Mouse (Mus musculus): Measurements from ENCODE around the gene Olfr161. TPM values are rescaled to one million over a fixed set of nuclear protein-coding genes. Genes with fewer than 3 reads are reported as not detected.
"Not testable (repeated sequence)": the region's sequence is repeated elsewhere in the genome, so short reads cannot be mapped to it uniquely, and the experiment has no call there.

The Olfr161 gene
- not detected in 2 replicates for total RNA-seq (2015)
- not detected in 2 replicates for total RNA-seq (2017)

- ATAC-seq (ENCODE audit: poor library complexity, severe bottlenecking): no peak
These were observed at the start of gene Olfr161 for GRCm38 (mm10) chr16:3590691-3591090. Gene Olfr161, plus strand, starts transcription at chr16:3591042.

GRCm38 (mm10) chr16:3563553-3563952, 27.3 kb upstream of the Olfr161 start:
- no peak for ATAC-seq (ENCODE audit: poor library complexity, severe bottlenecking)

GRCm38 (mm10) chr16:3577658-3578057, 13.2 kb upstream of the Olfr161 start:
- not testable (repeated sequence) for ATAC-seq (ENCODE audit: poor library complexity, severe bottlenecking)

- ATAC-seq (ENCODE audit: poor library complexity, severe bottlenecking): not testable (repeated sequence)
These were observed 12.5 kb upstream of the Olfr161 start for GRCm38 (mm10) chr16:3578227-3578848.

- ATAC-seq (ENCODE audit: poor library complexity, severe bottlenecking): not testable (repeated sequence)
These were observed 40.5 kb downstream of the Olfr161 start for GRCm38 (mm10) chr16:3631376-3631775.

GRCm38 (mm10) chr16:3632572-3633361, 41.9 kb downstream of the Olfr161 start:
- ATAC-seq (ENCODE audit: poor library complexity, severe bottlenecking): not testable (repeated sequence)

Other genes with a start within 250 kb of the Olfr161 start
- gene Mefv, start 127.1 kb downstream of the Olfr161 start, total RNA-seq (2015): 27.5 and 28.6 TPM in 2 replicates
- gene Mefv, start 127.1 kb downstream of the Olfr161 start, total RNA-seq (2017): 79.8 and 84.7 TPM in 2 replicates
- gene Zfp263, start 153.1 kb downstream of the Olfr161 start, total RNA-seq (2015): 29.0 and 29.7 TPM in 2 replicates
- gene Zfp263, start 153.1 kb downstream of the Olfr161 start, total RNA-seq (2017): 35.1 and 40.4 TPM in 2 replicates
- not detected in 2 replicates for gene Olfr15, start 239.8 kb downstream of the Olfr161 start, total RNA-seq (2015)
- gene Olfr15, start 239.8 kb downstream of the Olfr161 start, total RNA-seq (2017): not detected in 2 replicates